Mouse (Mus musculus) E14TG2a.4 (cell line): Measurements from ENCODE around the gene BC048507.

Experiments used
- CTCF ChIP-seq: conservative IDR thresholded peaks from 2 replicates; pipeline ENCODE4 v1.5.1; 2014; ENCODE audit warnings: low read length
- NANOG ChIP-seq: IDR thresholded peaks from 2 replicates; pipeline ENCODE4 v1.6.1; 2014; ENCODE audit warnings: borderline replicate concordance, low read length, mixed read lengths
- POU5F1 ChIP-seq: IDR thresholded peaks from 2 replicates; pipeline ENCODE4 v1.6.1; 2014; ENCODE audit warnings: low read length, borderline replicate concordance

DNA sequence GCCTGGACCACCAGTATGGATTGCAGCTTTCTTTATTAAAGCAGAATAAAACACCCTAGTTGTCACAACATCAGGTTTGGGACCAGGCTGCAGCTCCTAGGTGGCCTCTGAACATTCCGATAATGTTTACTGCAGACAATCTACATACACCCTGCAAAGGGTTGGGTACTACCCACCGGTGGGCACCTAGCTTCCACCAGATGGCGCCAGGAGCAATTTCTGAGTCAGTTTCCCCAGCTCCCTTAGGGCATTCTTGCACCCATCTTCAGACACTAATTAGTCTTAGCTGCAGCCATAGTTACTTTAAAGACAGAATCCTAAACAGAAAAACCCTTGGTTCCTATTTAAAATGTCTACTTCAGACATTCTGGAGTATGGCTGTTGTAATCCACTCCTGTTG lies 4.8 kb downstream of the BC048507 start:
- TF ChIP-seq CTCF (peak; percentile 78), POU5F1 (no peak), NANOG (no peak)
